Mouse (Mus musculus): Measurements from ENCODE around the gene Lpo. TPM values are rescaled to one million over a fixed set of nuclear protein-coding genes. Genes with fewer than 3 reads are reported as not detected.

Gene Lpo
- polyA plus RNA-seq, 1 experiment: not detected

DNA sequence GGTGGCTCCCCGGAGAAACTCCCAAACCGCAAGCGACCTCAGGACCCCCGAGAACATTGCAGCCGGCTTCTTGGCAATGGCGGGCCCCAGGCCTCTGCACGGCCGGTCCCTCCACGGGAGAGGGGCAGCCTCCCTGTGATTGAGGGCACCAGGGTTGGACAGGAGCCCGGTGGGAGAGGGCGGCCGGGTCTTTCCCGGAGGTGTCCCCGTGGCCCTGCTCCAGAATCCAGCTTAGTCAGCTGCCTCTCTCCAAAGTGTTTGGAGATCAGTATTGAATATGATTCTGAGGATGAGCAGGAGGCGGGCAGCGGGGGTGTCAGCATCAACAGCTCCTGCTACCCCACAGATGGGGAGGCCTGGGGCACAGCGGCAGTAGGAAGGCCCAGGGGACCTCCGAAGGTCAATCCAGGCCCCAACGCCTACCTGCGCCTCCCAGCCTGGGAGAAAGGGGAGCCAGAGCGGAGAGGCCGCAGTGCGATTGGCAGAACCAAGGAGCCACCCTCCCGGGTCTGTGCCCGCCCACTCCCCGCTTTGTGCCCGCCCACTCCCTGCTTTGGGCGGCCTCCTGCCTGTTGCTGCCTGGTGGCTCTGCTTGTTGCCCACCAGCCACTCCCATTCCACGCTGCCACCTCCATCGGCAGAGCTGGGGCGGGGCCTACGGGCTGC lies 49.9 kb downstream of the Lpo start:
- Histone ChIP-seq H3K9ac (ENCODE audit: low read depth, poor library complexity, severe bottlenecking) (peak overlapping the region; percentile 54), H3K4me1 (ENCODE audit: control insufficient read depth, insufficient read depth, low read length) (no peaks in the 10 kb centered on the region), H3K4me3 (ENCODE audit: low read depth, low read length) (peak overlapping the region; percentile 53), H3K27ac (ENCODE audit: insufficient read depth, low read length) (no peak overlapping the region), H3K27me3 (ENCODE audit: control insufficient read depth, insufficient read depth, low read length, poor library complexity, severe bottlenecking) (no peaks in the 10 kb centered on the region), H3K36me3 (ENCODE audit: control insufficient read depth, insufficient read depth, low read length, poor library complexity, severe bottlenecking) (no peaks in the 10 kb centered on the region), H3K9me3 (replicated peaks; ENCODE audit: control insufficient read depth, insufficient read depth, low read length, poor library complexity, severe bottlenecking) (no peaks in the 10 kb centered on the region)
- TF ChIP-seq EP300 (IDR thresholded peaks at IDR 0.05; ENCODE audit: insufficient read depth, low read depth, low read length) (no peak), POLR2A (IDR thresholded peaks at IDR 0.05; ENCODE audit: insufficient read depth, low read length) (no peak), CTCF (IDR thresholded peaks at IDR 0.05; ENCODE audit: low read depth, low read length) (no peak)

DNA sequence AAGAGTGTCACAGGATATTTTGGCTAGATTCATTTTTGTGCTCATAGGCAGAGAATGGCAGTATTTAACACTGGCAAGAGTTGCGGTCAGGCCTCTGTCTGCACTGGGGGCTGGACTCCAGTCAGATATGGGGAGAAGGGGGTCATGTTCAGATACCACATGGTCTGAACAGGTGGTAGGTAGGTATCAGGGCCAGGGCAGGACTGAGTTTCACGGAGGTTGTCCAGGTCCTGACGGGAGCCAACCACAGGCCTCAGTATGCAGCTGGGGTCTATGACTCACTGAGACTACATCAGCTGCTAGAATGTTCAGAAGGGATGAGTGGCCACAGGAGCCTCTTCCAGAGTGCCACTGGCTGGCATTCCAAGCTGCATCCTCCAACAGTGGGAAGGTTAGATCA lies 55.7 kb downstream of the Lpo start:
- no peaks in the 10 kb centered on the region for H3K36me3 ChIP-seq (ENCODE audit: control insufficient read depth, insufficient read depth, low read length, poor library complexity, severe bottlenecking)
- no peaks in the 10 kb centered on the region for H3K4me1 ChIP-seq (ENCODE audit: control insufficient read depth, insufficient read depth, low read length)
- H3K9ac ChIP-seq (ENCODE audit: low read depth, poor library complexity, severe bottlenecking): no peak overlapping the region
- H3K9me3 ChIP-seq (replicated peaks; ENCODE audit: control insufficient read depth, insufficient read depth, low read length, poor library complexity, severe bottlenecking): no peaks in the 10 kb centered on the region
- no peak for TF ChIP-seq POLR2A (IDR thresholded peaks at IDR 0.05; ENCODE audit: insufficient read depth, low read length)
- no peak for TF ChIP-seq CTCF (IDR thresholded peaks at IDR 0.05; ENCODE audit: low read depth, low read length)
- TF ChIP-seq EP300 (IDR thresholded peaks at IDR 0.05; ENCODE audit: insufficient read depth, low read depth, low read length): no peak
- no peaks in the 10 kb centered on the region for H3K27me3 ChIP-seq (ENCODE audit: control insufficient read depth, insufficient read depth, low read length, poor library complexity, severe bottlenecking)
- no peak overlapping the region for H3K4me3 ChIP-seq (ENCODE audit: low read depth, low read length)
- no peak overlapping the region for H3K27ac ChIP-seq (ENCODE audit: insufficient read depth, low read length)

DNA sequence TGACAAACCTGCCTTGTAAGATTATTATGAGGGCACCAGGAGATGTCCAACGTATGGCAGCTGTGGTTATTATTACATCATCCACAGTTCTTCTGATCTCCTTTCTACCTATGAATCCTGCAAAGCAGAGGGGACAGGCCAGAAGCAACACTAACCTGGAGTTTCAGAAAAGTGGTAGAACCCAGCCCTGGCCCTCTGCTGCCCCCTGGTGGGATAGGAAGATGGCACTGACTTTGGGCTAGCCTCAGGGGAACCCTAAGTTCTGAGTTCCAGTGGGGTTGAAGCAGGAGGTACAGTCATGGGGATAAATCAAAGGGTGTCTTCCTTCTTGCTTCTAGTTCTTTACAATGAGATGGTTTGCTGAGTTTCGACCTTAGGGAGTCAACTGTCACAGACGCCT lies 57.1 kb downstream of the Lpo start:
- H3K27me3 ChIP-seq (ENCODE audit: control insufficient read depth, insufficient read depth, low read length, poor library complexity, severe bottlenecking): no peaks in the 10 kb centered on the region
- H3K9ac ChIP-seq (ENCODE audit: low read depth, poor library complexity, severe bottlenecking): no peak overlapping the region
- no peak overlapping the region for H3K27ac ChIP-seq (ENCODE audit: insufficient read depth, low read length)
- H3K4me1 ChIP-seq (ENCODE audit: control insufficient read depth, insufficient read depth, low read length): no peaks in the 10 kb centered on the region
- no peaks in the 10 kb centered on the region for H3K9me3 ChIP-seq (replicated peaks; ENCODE audit: control insufficient read depth, insufficient read depth, low read length, poor library complexity, severe bottlenecking)
- peak; percentile 88 for TF ChIP-seq CTCF (IDR thresholded peaks at IDR 0.05; ENCODE audit: low read depth, low read length)
- TF ChIP-seq POLR2A (IDR thresholded peaks at IDR 0.05; ENCODE audit: insufficient read depth, low read length): no peak
- H3K36me3 ChIP-seq (ENCODE audit: control insufficient read depth, insufficient read depth, low read length, poor library complexity, severe bottlenecking): no peaks in the 10 kb centered on the region
- no peak overlapping the region for H3K4me3 ChIP-seq (ENCODE audit: low read depth, low read length)

DNA sequence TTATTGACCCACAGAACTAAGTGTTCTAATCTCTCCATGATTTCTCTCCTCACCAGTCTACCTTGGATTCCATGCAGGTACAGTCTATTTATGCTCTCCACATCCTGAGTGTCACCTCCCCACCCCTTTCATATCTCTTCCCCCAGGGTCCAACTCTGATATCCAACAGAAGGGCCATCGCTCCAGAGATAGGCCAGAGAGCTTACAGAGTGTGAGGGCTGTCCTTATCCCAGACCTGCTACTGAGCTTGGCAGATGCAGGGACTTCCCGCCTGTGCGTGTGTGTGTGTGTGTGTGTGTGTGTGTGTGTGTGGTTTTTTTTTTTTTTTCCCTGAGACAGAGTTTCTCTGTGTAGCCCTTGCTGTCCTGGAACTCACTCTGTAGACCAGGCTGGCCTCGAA lies 59.3 kb downstream of the Lpo start:
- Histone ChIP-seq H3K4me1 (ENCODE audit: control insufficient read depth, insufficient read depth, low read length) (no peaks in the 10 kb centered on the region), H3K4me3 (ENCODE audit: low read depth, low read length) (no peak overlapping the region), H3K9me3 (replicated peaks; ENCODE audit: control insufficient read depth, insufficient read depth, low read length, poor library complexity, severe bottlenecking) (no peaks in the 10 kb centered on the region), H3K27me3 (ENCODE audit: control insufficient read depth, insufficient read depth, low read length, poor library complexity, severe bottlenecking) (peaks cover 5% of the 10 kb centered on the region; the same call in 1 of the 2 replicates), H3K27ac (ENCODE audit: insufficient read depth, low read length) (no peak overlapping the region), H3K9ac (ENCODE audit: low read depth, poor library complexity, severe bottlenecking) (no peak overlapping the region), H3K36me3 (ENCODE audit: control insufficient read depth, insufficient read depth, low read length, poor library complexity, severe bottlenecking) (no peaks in the 10 kb centered on the region)
- TF ChIP-seq EP300 (IDR thresholded peaks at IDR 0.05; ENCODE audit: insufficient read depth, low read depth, low read length) (no peak), POLR2A (IDR thresholded peaks at IDR 0.05; ENCODE audit: insufficient read depth, low read length) (no peak), CTCF (IDR thresholded peaks at IDR 0.05; ENCODE audit: low read depth, low read length) (no peak)

DNA sequence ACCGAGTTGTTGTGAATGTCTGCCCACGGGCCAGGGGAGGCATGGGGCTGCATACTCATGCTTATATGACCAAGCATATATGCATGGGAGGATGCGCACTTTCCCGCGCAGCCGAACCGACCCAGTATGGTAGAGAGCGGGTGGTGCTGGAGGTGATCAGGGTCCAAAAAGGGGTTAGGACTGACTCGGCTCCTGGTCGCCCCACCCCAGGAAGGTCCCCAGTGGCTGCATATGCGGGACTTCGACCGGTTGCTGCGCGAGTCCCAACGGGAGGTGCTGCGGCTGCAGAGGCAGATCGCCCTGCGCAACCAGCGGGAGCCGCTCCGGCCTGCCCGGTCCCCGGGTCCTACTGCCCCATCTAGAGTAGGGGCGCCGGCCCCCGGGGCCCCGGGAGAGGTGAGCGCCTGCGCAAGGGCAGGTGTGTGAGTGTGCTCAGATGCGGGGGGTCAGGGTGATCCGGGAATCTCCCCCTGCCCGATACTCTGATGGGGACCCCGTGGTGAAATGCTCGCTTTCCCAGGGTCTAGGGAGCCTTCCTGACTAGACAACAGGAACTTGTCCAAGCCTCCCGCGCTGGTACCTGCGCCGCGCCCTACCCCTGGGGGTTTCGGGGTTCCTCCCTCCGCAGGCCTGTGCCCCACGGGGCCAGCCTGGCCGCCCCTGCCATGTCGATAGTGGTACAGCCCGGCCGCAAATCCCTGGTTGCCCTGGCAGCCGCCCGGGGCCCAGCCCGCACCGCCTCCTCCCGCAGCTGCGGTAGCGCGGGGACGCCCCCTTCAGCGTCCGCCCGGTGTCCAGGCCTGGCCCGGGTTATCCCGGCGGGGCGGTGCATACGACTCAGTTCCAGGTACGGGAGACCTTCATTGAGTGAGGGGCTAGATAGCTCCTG lies 63.9 kb downstream of the Lpo start:
- Histone ChIP-seq H3K36me3 (ENCODE audit: control insufficient read depth, insufficient read depth, low read length, poor library complexity, severe bottlenecking) (no peaks in the 10 kb centered on the region), H3K4me3 (ENCODE audit: low read depth, low read length) (peak overlapping the region; percentile 58), H3K9ac (ENCODE audit: low read depth, poor library complexity, severe bottlenecking) (peak overlapping the region; percentile 77), H3K27ac (ENCODE audit: insufficient read depth, low read length) (no peak overlapping the region), H3K4me1 (ENCODE audit: control insufficient read depth, insufficient read depth, low read length) (no peaks in the 10 kb centered on the region), H3K27me3 (ENCODE audit: control insufficient read depth, insufficient read depth, low read length, poor library complexity, severe bottlenecking) (peaks cover 5% of the 10 kb centered on the region; the same call in 1 of the 2 replicates), H3K9me3 (replicated peaks; ENCODE audit: control insufficient read depth, insufficient read depth, low read length, poor library complexity, severe bottlenecking) (no peaks in the 10 kb centered on the region)
- TF ChIP-seq EP300 (IDR thresholded peaks at IDR 0.05; ENCODE audit: insufficient read depth, low read depth, low read length) (no peak), CTCF (IDR thresholded peaks at IDR 0.05; ENCODE audit: low read depth, low read length) (no peak), POLR2A (IDR thresholded peaks at IDR 0.05; ENCODE audit: insufficient read depth, low read length) (no peak)

DNA sequence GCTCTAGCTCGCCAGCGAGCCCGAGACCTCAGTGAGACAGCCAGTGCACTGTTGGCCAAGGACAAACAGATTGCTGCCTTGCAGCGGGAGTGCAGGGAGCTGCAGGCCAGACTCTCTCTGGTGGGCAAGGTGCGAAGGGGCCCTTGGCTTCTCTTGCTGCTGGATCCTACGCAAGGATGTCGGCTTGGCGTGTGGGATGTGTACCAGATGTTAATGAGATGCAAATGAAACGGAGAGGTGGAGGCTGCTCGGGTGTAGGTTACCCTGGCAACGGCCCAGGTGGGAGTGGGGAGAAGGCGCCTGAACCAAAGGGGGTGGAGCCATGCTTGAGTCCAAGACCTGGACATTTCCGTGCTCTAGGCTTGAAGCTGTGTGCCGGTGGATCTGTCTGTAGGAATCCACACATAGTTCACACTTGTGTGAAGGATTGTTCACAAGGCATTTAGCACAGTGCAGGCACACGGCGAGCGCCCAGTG lies 64.5 kb downstream of the Lpo start:
- H3K9me3 ChIP-seq (replicated peaks; ENCODE audit: control insufficient read depth, insufficient read depth, low read length, poor library complexity, severe bottlenecking): no peaks in the 10 kb centered on the region
- TF ChIP-seq POLR2A (IDR thresholded peaks at IDR 0.05; ENCODE audit: insufficient read depth, low read length) (no peak), CTCF (IDR thresholded peaks at IDR 0.05; ENCODE audit: low read depth, low read length) (no peak), EP300 (IDR thresholded peaks at IDR 0.05; ENCODE audit: insufficient read depth, low read depth, low read length) (no peak)
- H3K4me1 ChIP-seq (ENCODE audit: control insufficient read depth, insufficient read depth, low read length): no peaks in the 10 kb centered on the region
- no peak overlapping the region for H3K27ac ChIP-seq (ENCODE audit: insufficient read depth, low read length)
- peaks cover 5% of the 10 kb centered on the region; the same call in 1 of the 2 replicates for H3K27me3 ChIP-seq (ENCODE audit: control insufficient read depth, insufficient read depth, low read length, poor library complexity, severe bottlenecking)
- peak overlapping the region; percentile 58 for H3K4me3 ChIP-seq (ENCODE audit: low read depth, low read length)
- no peaks in the 10 kb centered on the region for H3K36me3 ChIP-seq (ENCODE audit: control insufficient read depth, insufficient read depth, low read length, poor library complexity, severe bottlenecking)
- peak overlapping the region; percentile 77; the same call in 1 of the 2 replicates for H3K9ac ChIP-seq (ENCODE audit: low read depth, poor library complexity, severe bottlenecking)
